Mouse (Mus musculus): Measurements from ENCODE around the gene Car14.
"Not testable (repeated sequence)": the region's sequence is repeated elsewhere in the genome, so short reads cannot be mapped to it uniquely, and the experiment has no call there.

Gene Car14

DNA sequence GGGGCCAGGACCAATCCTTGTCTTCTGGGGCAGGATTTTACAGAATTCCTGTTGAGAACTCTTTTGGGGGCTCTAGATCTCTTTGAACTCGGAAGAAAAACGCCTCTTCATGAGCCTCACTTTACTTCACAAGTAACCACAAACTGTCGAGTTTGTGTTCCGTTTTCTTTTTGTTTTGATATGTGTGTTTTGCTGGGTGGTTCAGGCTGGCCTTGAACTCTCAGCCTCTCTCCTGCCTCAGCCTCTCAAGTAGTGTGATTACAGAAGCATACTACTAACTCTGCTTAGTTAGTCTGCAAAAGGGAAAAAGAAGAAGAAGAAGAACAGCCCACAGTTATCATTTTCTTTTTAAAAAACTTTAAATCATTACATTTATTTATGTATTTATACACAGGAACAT is 19.7 kb upstream of the Car14 start:
- in situ Hi-C loops (cut with MboI) = no loop called here

DNA sequence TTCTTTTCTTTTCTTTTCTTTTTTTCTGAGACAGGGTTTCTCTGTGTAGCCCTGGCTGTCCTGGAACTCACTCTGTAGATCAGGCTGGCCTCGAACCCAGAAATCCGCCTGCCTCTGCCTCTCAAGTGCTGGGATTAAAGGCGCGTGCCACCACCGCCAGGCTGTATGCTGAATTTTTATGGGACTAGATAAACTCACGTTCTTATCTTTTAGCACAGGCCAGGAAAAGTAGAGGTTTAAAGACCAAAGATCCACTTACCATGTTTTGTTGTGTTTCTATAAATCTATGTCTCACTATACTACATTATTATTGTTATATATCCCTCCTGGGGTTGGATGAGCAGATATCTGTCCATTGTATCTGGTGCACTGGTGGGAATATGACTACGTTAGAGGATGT is 18.9 kb upstream of the Car14 start:
- in situ Hi-C loops (cut with MboI) = not testable (repeated sequence)

DNA sequence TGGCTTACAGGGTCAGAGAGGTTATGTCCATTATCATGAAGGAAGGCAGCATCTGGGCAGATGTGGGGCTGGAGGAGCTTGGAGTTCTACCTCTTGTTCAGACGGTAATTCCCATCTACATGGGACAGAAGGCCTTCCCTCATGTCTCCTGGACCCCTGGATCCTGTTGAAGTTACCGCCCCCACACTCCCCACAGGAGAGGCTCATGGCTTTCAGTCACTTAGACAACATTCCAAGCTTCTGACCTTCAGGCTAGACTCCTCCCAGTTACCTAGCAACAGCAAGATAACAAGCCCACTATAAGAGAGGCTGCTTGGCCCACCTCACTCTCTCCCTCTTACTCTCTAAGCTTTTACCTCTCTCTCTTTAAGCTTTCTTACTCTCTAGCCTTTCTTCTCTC is 16.0 kb upstream of the Car14 start:
- in situ Hi-C loops (cut with MboI) = not testable (repeated sequence)

DNA sequence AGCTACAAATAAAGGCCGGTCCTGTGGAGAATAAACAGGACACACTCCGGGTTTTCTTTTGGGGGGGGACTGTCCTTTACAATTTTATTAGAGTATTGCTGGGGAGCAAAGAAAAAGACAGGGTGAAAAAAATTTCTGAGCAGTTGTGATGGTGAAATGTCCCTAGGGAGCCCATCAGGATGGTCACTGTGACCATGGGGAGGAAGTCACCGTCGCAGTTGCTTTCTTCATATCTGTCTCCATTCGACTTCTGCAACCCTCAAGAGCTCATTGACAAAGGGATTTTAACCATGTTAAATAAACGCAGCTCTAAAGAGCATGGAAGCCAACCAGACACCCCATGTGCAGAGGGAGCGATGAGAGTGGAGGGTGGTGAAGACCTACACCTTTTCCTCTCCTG is 12.3 kb upstream of the Car14 start:
- in situ Hi-C loops (cut with MboI) = no loop called here

DNA sequence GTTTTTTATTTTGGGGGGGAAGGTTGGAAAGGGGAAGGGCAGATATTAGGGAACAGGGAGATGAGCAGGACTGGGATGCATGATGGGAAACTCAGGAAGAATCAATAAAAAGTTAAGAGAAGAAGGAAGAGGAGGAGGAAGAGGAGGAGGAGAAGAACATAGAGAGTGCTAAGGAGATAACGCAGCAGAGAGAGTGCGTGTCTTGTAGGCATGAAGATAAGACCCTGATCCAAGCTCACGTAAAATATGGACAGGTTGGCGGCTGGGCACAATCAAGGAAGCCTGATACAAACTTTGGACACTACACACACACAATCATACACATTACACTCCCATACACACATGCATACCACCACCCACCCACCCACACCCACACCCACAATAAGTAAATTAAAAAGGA is 10.2 kb upstream of the Car14 start:
- in situ Hi-C loops (cut with MboI) = no loop called here

DNA sequence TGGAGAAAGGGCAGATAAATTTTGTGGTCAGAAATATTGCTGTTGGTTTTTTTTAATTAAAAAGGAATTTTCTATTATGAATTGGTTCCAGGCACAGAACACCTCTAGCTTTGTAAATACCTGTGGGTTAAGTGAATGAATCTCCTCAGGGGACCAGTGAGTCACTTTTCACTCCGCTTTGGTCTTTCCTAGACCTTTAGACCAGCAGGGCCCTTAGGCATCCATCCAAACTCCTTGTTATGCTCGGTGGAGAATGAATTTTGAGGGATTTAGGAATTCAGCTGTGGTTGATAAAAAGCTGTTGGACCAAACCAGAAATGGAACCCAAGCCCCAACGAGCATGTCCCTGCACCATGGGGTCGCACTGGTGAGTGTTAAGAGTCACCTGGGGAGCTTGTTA is 3.1 kb upstream of the Car14 start:
- in situ Hi-C loops (cut with MboI) = no loop called here

DNA sequence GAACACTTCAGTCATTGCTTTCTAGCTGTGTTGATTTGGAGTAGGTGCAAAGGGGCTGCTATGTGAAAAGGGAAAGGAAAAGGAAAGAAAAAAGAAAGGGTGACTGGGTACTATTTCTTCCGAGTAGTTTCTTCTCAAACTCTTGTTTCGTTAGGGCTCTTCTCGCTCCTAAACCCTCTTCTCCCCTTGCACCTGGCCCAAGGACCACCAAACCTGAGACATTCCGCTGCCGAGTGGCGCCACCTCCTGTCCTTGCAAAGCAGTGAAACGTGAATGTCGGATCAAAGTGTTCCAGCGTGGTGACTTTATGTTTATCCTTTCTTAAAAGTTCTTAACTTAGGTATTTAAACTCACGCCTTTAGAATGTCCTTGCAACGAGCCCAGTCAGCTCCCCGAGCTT is 2.4 kb upstream of the Car14 start:
- in situ Hi-C loops (cut with MboI) = no loop called here

DNA sequence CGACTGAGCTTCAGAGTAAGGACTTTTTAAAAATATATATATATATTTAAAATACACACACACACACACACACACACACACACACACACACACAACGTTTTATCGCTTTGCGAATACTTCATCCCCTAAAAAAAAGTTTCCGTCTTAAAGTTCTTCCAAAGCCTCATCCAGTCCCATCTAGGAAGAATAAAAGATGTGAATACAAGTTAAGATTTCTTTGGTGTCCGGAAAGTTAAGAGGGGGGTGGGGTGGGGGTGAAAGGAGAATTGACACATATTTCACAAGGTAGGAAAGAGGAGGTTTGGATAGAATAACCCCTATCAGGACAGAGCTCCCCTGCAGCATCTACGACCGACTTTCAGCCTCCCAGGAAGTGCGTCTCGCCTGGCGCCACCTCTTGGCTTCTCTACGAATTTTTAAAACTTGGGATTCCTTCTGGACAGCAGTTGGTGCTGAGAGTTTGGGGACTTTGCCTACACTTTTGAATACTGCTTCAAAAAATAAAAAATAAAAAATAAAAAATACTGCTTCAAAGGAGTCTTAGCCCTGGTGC is 1.5 kb upstream of the Car14 start:
- in situ Hi-C loops (cut with MboI) = no loop called here

DNA sequence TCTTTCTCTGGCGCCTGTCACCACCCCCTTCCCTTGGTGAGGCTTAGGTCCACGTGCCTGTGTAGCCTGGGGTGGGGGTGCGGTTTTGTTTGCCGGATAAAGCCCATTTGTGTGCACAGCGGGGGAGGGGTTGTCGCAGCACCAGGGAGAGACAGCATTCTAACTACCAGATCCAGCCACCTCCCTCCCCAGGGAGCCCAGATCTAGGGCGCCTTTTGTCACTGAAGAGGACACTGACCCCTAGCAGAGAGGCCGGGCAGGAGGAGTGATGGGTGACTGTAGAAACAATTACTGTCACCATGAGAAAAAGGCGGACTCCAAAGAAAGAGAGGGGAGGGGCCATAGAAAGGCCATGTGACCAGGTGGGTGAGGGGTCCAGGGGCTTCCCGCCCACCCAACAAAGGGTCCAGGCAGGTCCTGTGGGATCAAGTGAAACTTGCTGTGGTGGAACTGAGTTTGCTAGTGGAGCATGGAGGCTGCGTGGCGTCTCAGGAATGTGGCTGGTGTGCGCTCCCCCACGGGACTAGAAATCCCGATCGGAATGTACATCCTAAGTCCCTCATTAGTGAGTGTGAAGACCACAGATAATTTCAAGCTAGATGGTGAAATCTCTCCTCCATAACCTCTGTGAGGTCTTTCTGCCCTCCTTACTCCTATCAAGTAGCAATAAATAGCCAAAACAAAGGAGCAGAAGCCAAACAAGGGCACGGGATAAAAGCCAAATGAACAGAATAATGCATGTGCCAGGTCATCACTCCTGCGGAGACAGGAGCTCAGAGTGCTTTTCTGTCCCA is 852 bp upstream of the Car14 start:
- in situ Hi-C loops (cut with MboI) = no loop called here

DNA sequence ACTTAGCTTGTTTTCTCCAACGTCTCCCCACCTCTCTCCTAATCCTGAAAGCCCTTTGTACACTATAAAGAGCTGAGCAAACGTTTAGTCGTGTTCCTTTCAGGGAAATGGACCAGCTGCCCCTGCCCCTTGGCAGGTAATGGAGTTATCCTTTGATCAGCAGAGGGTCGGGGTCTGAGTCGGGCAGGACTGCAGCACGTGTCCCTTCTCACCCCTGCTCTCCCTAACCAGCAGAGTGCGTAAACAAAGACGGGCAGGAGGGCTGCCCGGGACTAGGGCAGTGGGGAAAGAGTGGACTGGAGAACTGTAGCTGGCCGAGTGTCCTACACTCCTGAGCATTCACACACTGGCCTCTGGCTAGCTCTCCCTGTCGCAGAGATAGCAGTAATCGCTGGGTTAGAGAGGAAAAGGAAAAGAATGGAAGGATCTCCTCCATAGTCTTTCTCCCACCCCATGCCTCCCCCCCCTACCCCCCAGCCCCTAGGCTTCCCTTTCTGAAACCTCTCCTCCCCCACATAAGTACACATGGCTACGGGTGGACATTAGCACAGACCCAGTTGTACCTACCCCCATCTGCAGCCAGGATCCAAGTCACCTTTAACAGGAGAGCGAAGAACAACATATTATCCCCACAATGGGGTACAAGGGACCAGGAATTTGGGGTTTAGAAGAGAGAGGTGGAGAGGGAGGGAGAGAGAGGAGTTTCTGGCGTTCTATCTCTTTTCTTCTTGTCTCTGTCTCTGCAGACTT is 563 bp downstream of the Car14 start:
- in situ Hi-C loops (cut with MboI) = no loop called here

DNA sequence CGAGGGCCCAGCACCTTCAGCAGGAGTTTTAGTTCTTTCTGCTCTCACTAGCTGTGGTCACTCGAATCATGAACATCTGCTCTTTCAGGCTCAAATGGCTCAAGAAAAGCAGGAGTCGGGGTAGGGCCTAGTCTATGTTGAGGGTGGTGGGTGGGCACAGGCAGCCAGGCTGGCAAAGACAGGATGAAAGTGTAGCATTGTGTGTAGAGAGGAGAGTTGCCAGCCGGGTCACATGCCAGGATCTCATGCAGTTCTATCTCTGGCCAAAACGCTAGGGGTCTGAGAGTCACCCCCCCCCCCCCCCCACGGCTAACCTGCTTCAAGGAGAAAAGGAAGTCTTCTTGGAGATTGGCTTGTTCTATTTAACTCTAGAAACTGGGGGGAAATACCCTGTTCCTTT is 1.8 kb downstream of the Car14 start:
- in situ Hi-C loops (cut with MboI) = no loop called here

DNA sequence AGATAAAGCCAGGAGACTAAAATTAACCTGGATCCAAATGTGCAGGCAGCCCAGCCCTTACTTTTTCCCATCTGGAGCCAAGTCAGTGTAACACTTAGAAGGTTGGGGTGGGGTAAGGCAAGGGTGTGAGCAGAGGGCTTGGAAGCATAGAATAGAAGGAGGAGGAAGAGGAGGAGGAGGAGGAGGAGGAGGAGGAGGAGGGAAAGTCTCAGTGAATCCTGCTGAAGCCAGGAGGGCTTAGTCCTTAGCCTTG is 2.2 kb downstream of the Car14 start:
- in situ Hi-C loops (cut with MboI) = no loop called here

DNA sequence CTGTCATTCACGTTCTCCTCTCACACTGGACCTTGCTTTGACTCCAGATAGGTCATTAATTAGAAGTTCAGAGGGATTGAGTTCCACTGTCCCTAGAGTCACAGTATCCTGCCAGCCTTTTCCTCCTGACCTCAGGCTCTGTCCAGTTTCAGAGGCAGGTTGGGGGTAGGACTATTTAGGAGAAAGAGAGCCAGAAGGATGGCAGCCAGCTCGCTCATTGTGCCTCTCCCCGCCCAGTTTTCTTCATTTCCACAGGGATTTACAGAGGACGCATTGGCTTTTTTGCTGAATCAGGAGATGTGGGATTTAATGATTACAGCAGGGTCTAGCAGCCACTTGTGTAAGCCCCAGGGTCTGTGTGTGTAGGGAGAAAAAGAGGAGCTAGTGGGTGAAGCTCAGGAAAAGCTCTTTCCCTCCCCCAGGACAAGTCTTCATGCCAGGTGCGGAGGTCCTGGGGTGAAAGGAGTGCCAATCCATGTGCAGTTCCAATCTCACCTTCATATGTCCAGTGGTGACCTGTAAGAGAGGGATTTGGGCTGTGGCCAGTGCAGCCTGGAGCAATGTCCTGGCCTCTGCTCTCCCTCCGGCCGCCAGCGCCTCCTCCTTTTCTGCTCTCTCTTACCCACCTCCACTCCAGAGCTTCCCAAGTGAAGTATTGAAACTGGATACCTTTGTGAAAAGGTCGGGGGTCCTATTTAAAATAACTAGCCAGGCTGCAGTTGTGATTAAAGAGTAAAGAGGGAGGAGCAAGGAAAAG is 2.7 kb downstream of the Car14 start:
- in situ Hi-C loops (cut with MboI) = no loop called here

DNA sequence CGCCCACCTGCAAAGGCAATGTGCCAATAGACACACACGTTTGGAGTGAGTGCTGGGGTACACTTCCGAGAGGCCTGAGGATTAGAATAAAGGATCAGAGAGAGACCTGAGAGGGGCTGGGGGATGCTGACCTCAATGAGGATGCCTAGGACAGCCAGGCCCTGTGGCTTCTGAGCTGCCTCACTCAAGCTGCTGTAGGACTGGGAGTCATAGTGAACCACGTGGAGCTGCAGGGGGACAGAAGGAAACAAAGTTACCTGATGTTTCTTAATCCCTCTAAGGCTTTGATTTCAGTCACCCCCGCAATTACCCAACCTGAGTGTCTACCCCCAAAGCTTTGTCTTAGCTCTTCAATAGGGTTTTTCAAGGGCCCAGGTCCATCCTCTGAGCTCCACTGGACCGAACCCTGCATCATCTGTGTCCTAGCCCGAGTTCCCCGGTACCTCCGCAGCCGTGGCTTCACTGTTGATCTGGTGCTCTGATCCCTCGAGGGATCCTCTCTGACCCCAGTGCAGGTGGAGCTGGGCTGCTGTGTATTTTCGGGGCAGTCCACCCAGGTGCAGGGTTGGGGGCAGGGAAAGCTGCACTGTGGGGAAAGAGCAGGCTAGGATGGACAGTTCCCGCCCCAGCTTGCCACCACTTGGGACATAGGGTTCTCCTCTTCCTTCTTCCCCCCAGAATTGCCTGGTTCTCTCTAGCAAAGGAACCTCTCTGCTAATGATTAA is 4.5 kb downstream of the Car14 start:
- in situ Hi-C loops (cut with MboI) = no loop called here

DNA sequence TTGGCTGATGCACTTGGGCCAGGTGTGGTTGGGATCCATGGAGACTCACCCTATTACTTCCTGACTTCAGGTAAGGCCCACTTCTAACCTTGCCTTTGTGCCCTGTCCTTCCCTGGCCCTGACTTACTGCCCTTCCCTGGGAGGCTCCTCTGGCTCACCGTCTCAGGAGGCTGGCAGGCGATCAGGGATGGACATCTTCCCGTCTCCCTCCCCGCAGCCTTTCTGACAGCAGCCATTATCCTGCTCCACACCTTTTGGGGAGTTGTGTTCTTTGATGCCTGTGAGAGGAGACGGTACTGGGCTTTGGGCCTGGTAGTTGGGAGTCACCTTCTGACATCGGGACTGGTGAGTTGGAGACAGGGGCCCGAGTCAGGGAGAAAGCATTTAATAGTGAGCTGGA is 9.0 kb downstream of the Car14 start:
- in situ Hi-C loops (cut with MboI) = not testable (repeated sequence)

DNA sequence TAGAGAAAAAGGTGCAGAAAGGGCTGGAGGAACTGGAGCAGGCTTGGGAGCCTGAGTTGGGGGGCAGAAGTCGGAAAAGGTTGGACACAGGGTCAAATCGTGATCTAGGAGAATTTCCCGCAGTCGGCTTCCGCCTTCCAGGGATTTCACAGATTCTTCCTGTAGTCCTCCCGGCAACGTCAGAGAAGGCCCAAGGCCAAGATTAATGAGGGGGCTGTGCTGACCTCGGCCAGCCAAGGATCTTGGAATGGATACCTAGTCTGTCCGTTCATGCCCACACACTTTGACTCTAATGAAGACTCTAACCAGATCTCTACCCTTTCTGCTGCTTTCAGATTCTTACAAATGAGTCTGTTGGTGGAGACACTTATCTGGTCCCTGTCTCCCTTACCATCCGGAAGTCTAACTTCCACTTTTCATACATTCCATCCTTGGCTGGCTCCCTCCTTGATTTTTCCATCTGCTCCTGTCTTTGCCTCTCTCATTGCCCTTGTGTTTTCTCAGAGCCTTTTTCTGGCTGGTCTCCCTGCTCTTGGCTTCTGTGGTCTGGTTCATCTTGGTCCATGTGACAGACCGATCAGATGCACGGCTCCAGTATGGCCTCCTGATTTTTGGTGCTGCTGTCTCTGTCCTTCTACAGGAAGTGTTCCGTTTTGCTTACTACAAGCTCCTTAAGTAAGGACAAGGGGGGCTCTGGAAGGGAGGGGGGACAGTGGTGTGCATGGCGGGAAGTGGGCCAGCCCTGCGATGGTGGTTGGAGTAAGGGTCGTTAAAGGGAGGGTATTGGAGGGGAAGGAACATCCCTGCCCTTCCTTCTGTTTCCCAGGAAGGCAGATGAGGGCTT is 10.0 kb downstream of the Car14 start:
- in situ Hi-C loops (cut with MboI) = no loop called here

DNA sequence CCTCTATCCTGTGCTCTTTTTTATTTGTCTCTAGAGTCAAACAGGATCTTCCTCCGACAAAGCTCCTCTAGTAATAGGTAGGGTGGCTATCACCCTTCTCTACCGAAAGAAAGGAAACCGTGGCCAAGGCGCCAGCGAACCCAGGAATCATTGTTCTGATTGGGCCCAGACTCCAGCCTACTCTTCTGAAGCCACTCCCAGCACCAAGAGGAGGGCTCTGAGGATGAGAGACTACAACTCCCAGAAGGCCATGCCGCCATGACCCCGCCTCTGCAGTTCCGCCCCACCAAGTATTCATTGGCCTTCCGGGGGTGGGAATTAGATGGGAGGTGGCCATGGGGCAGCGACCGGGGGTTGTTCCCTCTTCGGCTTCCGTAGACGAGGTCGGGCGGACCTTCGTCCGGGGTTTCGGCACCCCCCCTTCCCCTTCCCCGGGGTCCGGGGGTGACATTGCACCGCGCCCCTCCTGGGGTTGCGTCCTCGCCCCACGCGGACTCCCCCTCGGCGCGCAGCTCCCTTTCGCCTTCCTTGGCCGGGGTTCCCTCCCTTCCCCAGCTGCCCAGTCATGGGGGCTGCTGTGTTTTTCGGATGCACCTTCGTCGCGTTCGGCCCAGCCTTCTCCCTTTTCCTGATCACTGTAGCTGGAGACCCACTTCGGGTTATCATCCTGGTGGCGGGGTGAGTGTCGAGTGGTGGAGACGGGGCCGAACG is 10.7 kb downstream of the Car14 start, which contains the start of gene Aph1a:
Gene Aph1a, plus strand, starts transcription at position 364 of the 711 bp plus-strand sequence.
- in situ Hi-C loops (cut with MboI) = not testable (repeated sequence)

DNA sequence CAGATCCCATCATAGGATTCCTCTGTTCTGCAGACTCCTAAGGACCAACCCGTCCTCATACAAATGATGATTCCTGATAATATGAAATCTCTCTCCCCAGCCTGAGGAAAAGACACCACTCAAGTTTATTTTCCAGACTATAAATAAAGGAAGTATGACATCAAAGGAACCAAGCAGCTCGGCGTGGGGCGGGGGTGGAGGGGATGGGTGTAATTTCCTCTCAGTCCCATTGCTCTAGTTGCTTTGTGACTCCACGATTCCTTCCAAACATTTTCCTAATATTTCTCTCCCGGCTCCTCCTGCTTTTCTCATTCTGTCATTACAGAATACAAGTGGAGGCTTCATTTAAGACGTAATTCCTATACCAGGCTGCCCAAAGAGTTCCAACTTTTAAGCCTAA is 11.4 kb downstream of the Car14 start:
- in situ Hi-C loops (cut with MboI) = no loop called here

DNA sequence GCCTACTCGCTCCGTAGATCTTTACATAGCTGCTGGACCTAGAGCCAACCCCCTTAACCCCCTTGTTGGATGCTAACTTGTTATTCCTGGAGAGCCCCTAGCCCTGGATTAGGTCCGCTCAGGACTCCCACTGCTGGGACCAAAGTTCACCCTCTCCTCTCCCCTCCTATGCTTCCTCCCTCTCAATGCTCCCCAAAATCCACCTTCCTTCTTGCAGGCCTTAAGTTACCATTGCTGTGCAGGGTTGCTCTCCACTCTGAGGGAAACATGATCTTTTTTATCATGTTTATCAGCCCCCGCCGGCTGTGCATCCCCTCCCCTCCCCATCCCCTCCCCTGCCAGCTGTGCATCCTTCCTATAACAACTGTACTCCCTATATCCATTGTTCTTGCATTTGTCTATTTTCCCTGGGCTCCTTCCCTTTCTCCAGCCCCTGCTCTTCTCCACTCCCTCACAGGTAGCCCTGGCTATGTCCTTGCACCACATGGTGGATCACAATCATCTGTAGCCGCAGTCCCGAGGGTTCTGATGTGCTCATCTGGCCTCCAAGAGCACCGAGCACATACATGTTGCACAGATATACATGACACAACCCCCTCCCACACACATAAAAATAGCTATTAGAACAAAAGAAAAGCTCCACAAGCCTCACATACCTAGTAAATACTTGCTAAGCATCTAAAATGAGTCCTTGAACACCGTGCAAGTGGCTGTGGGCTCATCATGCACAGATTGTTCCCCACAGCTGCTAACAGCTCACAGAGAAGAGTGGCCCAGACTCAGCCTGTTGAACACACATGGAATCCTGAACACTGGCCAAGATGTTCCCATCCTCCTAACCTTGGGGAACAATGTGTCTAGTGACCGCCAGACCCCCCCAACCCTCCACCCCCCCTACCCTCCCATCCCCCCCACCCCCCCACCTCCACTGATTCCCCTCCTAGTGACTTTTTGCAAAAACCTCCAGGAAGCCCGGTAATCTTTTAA is 12.1 kb downstream of the Car14 start:
- in situ Hi-C loops (cut with MboI) = no loop called here
